Mouse (Mus musculus) brain, embryonic 14.5 days (tissue): ENCODE results near the gene Sox13.

Source experiments
- CTCF ChIP-seq: fragments of 200-500 bp; IDR thresholded peaks from 2 replicates; pipeline ENCODE4 v1.5.1; 2012; ENCODE audit warnings: inconsistent platforms, mild to moderate bottlenecking, moderate library complexity, borderline replicate concordance; ENCODE audit not compliant: insufficient read depth, insufficient read length; ENCODE audit errors: extremely low read depth
- POLR2A ChIP-seq: fragments of 200-500 bp; IDR thresholded peaks from 2 replicates; pipeline ENCODE4 v1.6.1; 2012; ENCODE audit warnings: mild to moderate bottlenecking, inconsistent platforms, borderline replicate concordance; ENCODE audit not compliant: poor library complexity, insufficient read depth, insufficient read length, severe bottlenecking; ENCODE audit errors: extremely low read depth

GRCm38 (mm10) chr1:133363276-133364021, 60.7 kb downstream of the Sox13 start, which contains the start of gene Etnk2:
- TF ChIP-seq POLR2A = no peak
- no peak for TF ChIP-seq CTCF
